Mouse (Mus musculus) C2C12 (cell line): ENCODE results near the gene Syt17. TPM values are rescaled to one million over a fixed set of nuclear protein-coding genes. Genes with fewer than 3 reads are reported as not detected.

ENCODE experiments used
- H3K27me3 ChIP-seq: one replicate; pipeline ENCODE4 v1.6.1; 2011; ENCODE audit not compliant: control insufficient read depth, insufficient read depth, insufficient read length
- H3K36me3 ChIP-seq: one replicate; pipeline ENCODE4 v1.6.1; 2011; ENCODE audit not compliant: control insufficient read depth, insufficient read depth
- H3K4me3 ChIP-seq: one replicate; pipeline ENCODE4 v1.5.1; 2011; ENCODE audit warnings: mild to moderate bottlenecking, control low read depth; ENCODE audit not compliant: poor library complexity, insufficient read depth, severe bottlenecking
- H3K79me2 ChIP-seq: one replicate; pipeline ENCODE4 v1.6.1; 2011; ENCODE audit not compliant: control insufficient read depth, insufficient read depth
- H3K79me3 ChIP-seq: one replicate; pipeline ENCODE4 v1.6.1; 2011; ENCODE audit warnings: low read depth, control low read depth
- H3ac ChIP-seq: one replicate; pipeline ENCODE3; 2011; ENCODE audit warnings: low read depth; ENCODE audit not compliant: control insufficient read depth, insufficient read length
- CEBPB ChIP-seq: IDR thresholded peaks from one replicate; pipeline ENCODE4 v1.6.1; 2011; ENCODE audit warnings: low read depth, mild to moderate bottlenecking, control low read depth, moderate library complexity
- CTCF ChIP-seq: IDR thresholded peaks from one replicate; pipeline ENCODE4 v1.5.1; 2011; ENCODE audit not compliant: control insufficient read depth, insufficient read depth, insufficient read length
- FOSL1 ChIP-seq: IDR thresholded peaks from one replicate; pipeline ENCODE4 v1.8.0; 2011; ENCODE audit warnings: mild to moderate bottlenecking, low read length; ENCODE audit not compliant: poor library complexity, insufficient read depth, severe bottlenecking
- MAX ChIP-seq: IDR thresholded peaks from one replicate; pipeline ENCODE4 v1.6.1; 2011; ENCODE audit warnings: mild to moderate bottlenecking, control low read depth
- MYOD1 ChIP-seq: IDR thresholded peaks from one replicate; pipeline ENCODE4 v1.6.1; 2011; ENCODE audit warnings: low read depth; ENCODE audit not compliant: control insufficient read depth, insufficient read length
- MYOG ChIP-seq: IDR thresholded peaks from one replicate; pipeline ENCODE4 v1.6.1; 2011; ENCODE audit not compliant: control insufficient read depth, insufficient read length; ENCODE audit errors: extremely low read depth
- USF1 ChIP-seq: IDR thresholded peaks from one replicate; pipeline ENCODE4 v1.6.1; 2011; ENCODE audit warnings: low read depth, mild to moderate bottlenecking, control low read depth, moderate library complexity
- long read RNA-seq, 2 experiments: library from polyadenylated mRNA; unstranded; transcript quantifications; one replicate each; pipeline ENCODE4 v2.0.0; 2019 to 2020
- polyA plus RNA-seq: library from polyadenylated mRNA; unstranded; fragments of >200 nt; fragmentation: generic; extraction: Trizol; gene quantifications from one replicate; pipeline ENCODE4 v1.2.1, GENCODE M21; 2012; ENCODE audit warnings: missing spikeins

Gene Syt17
- polyA plus RNA-seq = 5.3 TPM
- long read RNA-seq, experiment 1, partial matches to known transcripts = 0 of 10 reads
- long read RNA-seq, experiment 1, other reads (novel, unspliced or antisense) = 8 of 10 reads
- long read RNA-seq, experiment 2, transcript Syt17-204 (8 exons, 2,957 nt) = major isoform, 13 of 72 reads
- long read RNA-seq, experiment 2, partial matches to known transcripts = 5 of 72 reads
- long read RNA-seq, experiment 2, other reads (novel, unspliced or antisense) = 52 of 72 reads

GRCm38 (mm10) chr7:118448134-118448967 lies at the start of gene Syt17:
TSS of gene Syt17 (minus strand) at chr7:118448222.
- H3K36me3 ChIP-seq = no peaks in the 10 kb centered on the region
- H3ac ChIP-seq = peak within 1 kb of the TSS; percentile 63
- H3K4me3 ChIP-seq = peak within 1 kb of the TSS; percentile 36
- no peaks in the 10 kb centered on the region for H3K79me3 ChIP-seq
- TF ChIP-seq CTCF (peak; percentile 96), CEBPB (no peak)
- no peaks in the 10 kb centered on the region for H3K79me2 ChIP-seq
- no peaks in the 10 kb centered on the region for H3K27me3 ChIP-seq

DNA sequence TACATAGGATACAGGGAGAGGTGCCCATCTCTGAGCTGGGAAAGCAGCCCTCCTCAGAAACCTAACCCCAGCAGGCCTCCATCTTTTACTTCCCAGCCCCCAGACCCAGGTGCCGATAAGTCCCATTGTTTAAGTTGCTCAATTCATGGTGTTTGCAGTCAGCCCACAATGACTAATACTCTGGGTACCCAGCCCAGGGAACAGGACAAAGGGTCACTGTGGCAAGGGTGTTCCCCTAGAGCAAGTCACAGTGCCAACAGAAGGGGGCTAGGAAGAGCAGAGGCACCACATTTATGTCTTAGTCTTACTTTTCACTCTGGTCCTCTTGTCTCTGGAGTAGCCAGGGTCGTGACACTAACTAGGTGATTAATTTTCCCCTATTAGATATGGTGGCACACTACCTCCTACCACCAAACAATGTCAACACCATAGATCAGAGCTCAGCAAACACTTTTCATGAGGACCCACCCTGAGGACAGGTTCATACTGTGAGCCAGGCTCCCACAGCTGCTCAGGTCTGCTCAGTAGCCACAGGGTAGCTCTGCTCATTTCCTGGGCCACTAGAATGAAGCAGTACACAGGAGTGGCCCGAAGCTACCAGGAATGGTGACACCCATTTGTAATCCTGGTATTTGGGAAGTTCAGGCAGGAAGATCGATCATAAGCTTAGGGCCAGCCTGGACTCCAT lies 47.0 kb upstream of the Syt17 start:
- peaks cover 24% of the 10 kb centered on the region for H3K79me2 ChIP-seq
- H3K36me3 ChIP-seq = no peaks in the 10 kb centered on the region
- TF ChIP-seq MYOD1 (no peak), CEBPB (no peak), MYOG (no peak), USF1 (no peak), MAX (no peak), CTCF (no peak), FOSL1 (no peak)
- no peaks in the 10 kb centered on the region for H3K27me3 ChIP-seq
- H3K79me3 ChIP-seq = peaks cover 12% of the 10 kb centered on the region
- H3ac ChIP-seq = no peak overlapping the region
- H3K4me3 ChIP-seq = no peak overlapping the region

DNA sequence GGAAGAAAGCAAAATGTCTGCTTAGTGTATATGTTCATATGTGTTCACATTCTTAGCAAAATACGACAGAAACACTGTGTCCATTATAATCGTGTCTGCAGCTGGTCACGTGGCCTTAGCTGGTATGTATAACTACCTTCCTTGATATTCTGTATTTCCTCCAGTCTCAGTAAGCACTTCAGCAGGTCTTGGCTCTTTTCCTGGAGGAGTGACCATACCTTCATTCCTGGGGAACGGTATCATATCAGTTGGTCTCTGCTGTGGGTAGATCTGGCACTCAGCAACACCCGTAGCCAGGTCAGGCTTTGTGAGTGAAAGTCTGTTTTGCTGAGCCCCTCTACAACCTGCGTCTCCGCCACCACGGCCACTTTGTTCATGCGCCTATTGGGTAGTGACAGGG lies 45.9 kb upstream of the Syt17 start:
- H3K4me3 ChIP-seq = no peak overlapping the region
- no peak overlapping the region for H3ac ChIP-seq
- peaks cover 36% of the 10 kb centered on the region for H3K79me2 ChIP-seq
- H3K79me3 ChIP-seq = peaks cover 24% of the 10 kb centered on the region
- no peaks in the 10 kb centered on the region for H3K27me3 ChIP-seq
- peaks cover 11% of the 10 kb centered on the region for H3K36me3 ChIP-seq
- TF ChIP-seq MYOD1 (no peak), USF1 (peak; percentile 53), CEBPB (no peak)

DNA sequence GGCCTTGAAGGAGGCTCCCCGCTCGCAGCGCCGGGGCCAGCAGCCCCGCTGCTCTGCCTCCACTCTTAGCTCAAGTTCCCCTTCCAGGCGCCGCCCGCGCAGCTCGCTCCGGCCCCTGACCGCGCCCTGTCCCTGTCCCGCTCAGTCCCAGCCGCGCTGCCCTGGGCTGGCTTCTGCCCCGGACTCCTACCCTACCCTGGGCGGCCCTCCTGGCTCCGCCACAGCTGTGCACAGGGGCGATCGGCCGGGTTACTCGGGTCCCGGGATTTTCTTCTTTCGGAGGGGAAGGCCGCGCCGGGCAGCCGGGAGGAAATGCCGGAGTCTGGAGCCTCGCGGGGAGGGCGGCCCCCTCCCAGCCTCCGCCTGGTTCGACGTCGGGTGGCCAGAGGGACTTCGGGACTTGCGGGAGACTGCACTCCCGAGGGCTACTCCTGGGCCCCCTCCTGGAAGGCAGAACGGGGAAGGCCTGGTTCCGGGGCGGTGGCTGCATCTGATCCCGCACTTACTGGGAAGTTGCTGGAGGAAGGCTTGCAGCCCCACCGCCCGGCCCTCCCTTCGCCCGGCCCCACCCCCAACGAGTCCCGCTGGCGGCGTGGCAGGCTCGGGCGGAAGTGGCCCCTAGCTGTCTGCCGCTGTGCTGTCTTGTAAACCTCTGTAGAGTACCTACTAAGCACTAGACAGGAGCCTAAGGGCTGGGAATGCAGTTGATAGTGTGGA lies 43.6 kb upstream of the Syt17 start, which contains the start of gene Itpripl2:
Gene Itpripl2 (minus strand): TSS at position 545 of the 717 bp plus-strand sequence.
- Histone ChIP-seq H3K79me2 (peaks cover 59% of the 10 kb centered on the region), H3ac (peak within 1 kb of the TSS; percentile 91)
- TF ChIP-seq CTCF (no peak), USF1 (no peak), MAX (peak; percentile 52)

DNA sequence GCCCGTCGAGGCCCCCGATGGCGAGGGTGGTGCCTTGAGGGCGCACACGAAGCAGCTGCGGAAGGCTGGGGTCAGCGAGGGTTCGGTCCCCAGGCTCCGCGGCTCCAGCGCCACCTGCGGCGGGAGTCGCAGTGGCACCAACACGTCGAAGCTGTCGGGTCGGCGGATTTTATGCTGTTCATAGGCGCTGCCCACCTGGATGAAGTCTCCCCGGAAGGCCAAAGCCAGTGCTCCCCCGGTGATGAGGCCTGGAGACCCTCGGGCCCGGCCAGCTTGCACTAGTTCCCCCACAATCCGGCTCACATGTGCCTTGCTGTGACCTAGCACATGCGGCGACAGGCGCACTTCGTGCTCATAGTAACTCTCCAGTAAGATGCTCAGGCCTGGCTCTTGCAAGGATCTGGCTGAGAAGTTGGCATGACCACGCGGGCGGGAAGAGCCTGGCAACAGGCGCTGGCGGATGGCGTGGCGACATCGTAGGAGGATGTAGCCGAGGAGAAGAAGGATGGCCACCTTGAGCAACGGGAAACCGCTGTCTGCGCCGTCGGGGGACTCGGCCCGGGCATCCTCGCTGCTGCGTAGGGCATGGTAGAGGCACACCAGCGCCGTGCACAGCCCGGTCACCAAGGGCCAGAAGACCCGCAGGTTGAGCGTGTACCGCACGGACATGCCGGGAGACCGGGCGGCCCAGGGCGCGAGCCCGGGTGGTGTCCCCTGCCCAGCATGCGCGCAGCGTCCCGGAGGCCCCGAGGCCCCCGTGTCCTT lies 42.8 kb upstream of the Syt17 start:
- H3K4me3 ChIP-seq = peak overlapping the region; percentile 55

More for the DNA sequence above, 43.6 kb upstream of the Syt17 start, which contains the start of gene Itpripl2:
- Histone ChIP-seq H3K79me3 (peaks cover 43% of the 10 kb centered on the region), H3K4me3 (peak within 1 kb of the TSS; percentile 55), H3K27me3 (no peaks in the 10 kb centered on the region), H3K36me3 (peaks cover 16% of the 10 kb centered on the region)

More for the DNA sequence above, 42.8 kb upstream of the Syt17 start:
- H3K27me3 ChIP-seq = no peaks in the 10 kb centered on the region
- peaks cover 16% of the 10 kb centered on the region for H3K36me3 ChIP-seq
- peaks cover 47% of the 10 kb centered on the region for H3K79me3 ChIP-seq
- peak overlapping the region; percentile 91 for H3ac ChIP-seq
- TF ChIP-seq MYOG (no peak), CTCF (no peak), MYOD1 (no peak), USF1 (no peak), FOSL1 (no peak), CEBPB (no peak), MAX (no peak)
- H3K79me2 ChIP-seq = peaks cover 66% of the 10 kb centered on the region
